ENCODE assay signal across 8 mouse cellular contexts in the genomic region with DNA sequence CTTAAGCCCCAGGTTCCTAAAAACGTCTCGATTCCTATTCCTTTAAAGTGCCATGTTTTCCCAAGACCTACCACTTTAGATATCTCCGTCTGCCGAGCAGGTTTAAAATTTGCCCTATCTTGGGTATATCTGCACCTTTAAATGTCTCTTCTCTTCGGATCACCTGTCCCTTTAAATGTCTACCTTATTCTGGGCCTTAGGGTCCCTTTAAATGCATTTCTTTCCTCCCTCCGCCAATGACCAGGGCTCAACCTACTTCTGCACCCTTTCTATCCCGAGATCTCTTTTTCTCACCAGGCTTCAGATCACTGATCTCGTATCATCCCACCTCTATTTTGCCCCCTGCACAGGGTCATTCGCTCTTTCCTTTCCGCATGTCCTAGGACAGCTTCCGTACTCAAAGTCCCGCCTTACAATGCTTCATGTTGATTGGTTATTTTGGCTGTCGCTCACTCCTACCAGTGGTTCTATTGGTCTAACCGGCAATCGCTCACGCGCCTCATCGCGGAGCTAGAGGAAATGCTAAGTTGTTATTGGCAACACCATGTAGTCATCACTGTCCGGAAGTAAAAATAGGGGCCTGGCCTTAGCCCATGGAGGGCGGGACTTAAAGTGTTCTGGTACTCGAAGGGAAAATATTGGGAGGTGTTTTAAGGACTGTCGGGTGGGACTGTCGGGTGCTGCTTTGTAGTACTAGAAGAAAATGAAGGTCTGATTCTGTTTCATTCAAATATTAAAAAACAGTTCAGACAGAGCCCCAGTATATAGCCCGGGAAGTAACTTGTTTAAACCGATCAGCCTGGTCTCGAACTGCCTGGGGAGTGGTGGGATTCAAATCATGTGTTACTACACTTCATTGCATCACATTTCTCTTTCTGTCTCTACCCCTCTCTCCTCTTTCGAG. TPM values are rescaled to one million over a fixed set of nuclear protein-coding genes. Genes with fewer than 3 reads are reported as not detected.
DNase-seq lines count a peak whose midpoint lies in the region; ATAC-seq lines count a peak whose summit lies in the region.

A gene (minus strand): TSS at position 381 of the 904 bp plus-strand sequence.

- peak within 1 kb of the TSS; percentile 87 for H3K4me2 ChIP-seq in heart, embryonic 13.5 days
- peak within 1 kb of the TSS; percentile 80 for H3K4me2 ChIP-seq in liver, embryonic 12.5 days
- H3K4me2 ChIP-seq in stomach, embryonic 15.5 days: peak within 1 kb of the TSS; percentile 52

- no peaks in the 10 kb centered on the region for H3K27me3 ChIP-seq in heart, embryonic 13.5 days (replicated peaks)
- H3K27me3 ChIP-seq in liver, embryonic 12.5 days (replicated peaks): no peaks in the 10 kb centered on the region
- no peaks in the 10 kb centered on the region for H3K27me3 ChIP-seq in stomach, embryonic 15.5 days (replicated peaks)

- H3K4me3 ChIP-seq in brown adipose tissue, adult 24 weeks (ENCODE audit: insufficient read depth, low read depth, low read length): peak within 1 kb of the TSS; percentile 79
- H3K4me3 ChIP-seq in heart, embryonic 13.5 days: peak within 1 kb of the TSS; percentile 63
- H3K4me3 ChIP-seq in liver, embryonic 12.5 days: peak within 1 kb of the TSS; percentile 71
- H3K4me3 ChIP-seq in stomach, embryonic 15.5 days (replicated peaks): peak within 1 kb of the TSS; percentile 52

- peaks cover 8% of the 10 kb centered on the region; the same call in 1 of the 2 replicates for H3K4me1 ChIP-seq in brown adipose tissue, adult 24 weeks (ENCODE audit: control insufficient read depth, insufficient read depth, insufficient read length, low read length)
- peaks cover 16% of the 10 kb centered on the region for H3K4me1 ChIP-seq in heart, embryonic 13.5 days
- H3K4me1 ChIP-seq in liver, embryonic 12.5 days: peaks cover 42% of the 10 kb centered on the region
- H3K4me1 ChIP-seq in stomach, embryonic 15.5 days: peaks cover 5% of the 10 kb centered on the region; the same call in 1 of the 2 replicates

- peak within 1 kb of the TSS; percentile 93 for H3K27ac ChIP-seq in brown adipose tissue, adult 24 weeks (replicated peaks; ENCODE audit: low read depth, low read length)
- peak within 1 kb of the TSS; percentile 59 for H3K27ac ChIP-seq in heart, embryonic 13.5 days (replicated peaks)
- peak within 1 kb of the TSS; percentile 79 for H3K27ac ChIP-seq in liver, embryonic 12.5 days
- H3K27ac ChIP-seq in stomach, embryonic 15.5 days: 0 out of 2 replicates have a peak within 1 kb of the TSS, but pooled peaks have one; percentile 13

- H3K9me3 ChIP-seq in heart, embryonic 13.5 days: no peaks in the 10 kb centered on the region
- 0 out of 2 replicates have a peak, but pooled peaks cover 4% of the 10 kb centered on the region for H3K9me3 ChIP-seq in liver, embryonic 12.5 days (replicated peaks)
- H3K9me3 ChIP-seq in stomach, embryonic 15.5 days: no peaks in the 10 kb centered on the region

- peaks cover 58% of the 10 kb centered on the region for H3K36me3 ChIP-seq in heart, embryonic 13.5 days
- peaks cover 63% of the 10 kb centered on the region for H3K36me3 ChIP-seq in liver, embryonic 12.5 days
- H3K36me3 ChIP-seq in stomach, embryonic 15.5 days: peaks cover 26% of the 10 kb centered on the region

- peak; percentile 98 for ATAC-seq in heart, embryonic 13.5 days (ENCODE audit: extremely low read depth, insufficient number of reproducible peaks, low FRiP score, low TSS enrichment)
- peak; percentile 100 for ATAC-seq in liver, embryonic 12.5 days
- ATAC-seq in stomach, embryonic 15.5 days (ENCODE audit: insufficient read depth, low FRiP score, low read depth): peak; percentile 100

- peak; percentile 98 for DNase-seq in CD4-positive, CD25-positive, alpha-beta regulatory T cell, adult 2 months (ENCODE audit: low read depth, low spot score)
- peak; percentile 99 for DNase-seq in fat pad, adult 2 months (ENCODE audit: extremely low read depth, low read depth, low spot score)
- DNase-seq in kidney, postnatal 10 days: peak; percentile 97
- peak; percentile 98 to 100 for DNase-seq in natural killer cell, adult 2 months (ENCODE audit: low spot score in 2 of 2)

- peak within 1 kb of the TSS; percentile 85 for H3K9ac ChIP-seq in heart, embryonic 13.5 days
- H3K9ac ChIP-seq in liver, embryonic 12.5 days: peak within 1 kb of the TSS; percentile 78
- H3K9ac ChIP-seq in stomach, embryonic 15.5 days: peak within 1 kb of the TSS; percentile 24; the same call in 1 of the 2 replicates

- WGBS in heart, embryonic 13.5 days: 6% methylated on average over 28 of the region's 28 CpGs
- WGBS in liver, embryonic 12.5 days (ENCODE audit: insufficient replicate concordance): 3% methylated on average over 28 of the region's 28 CpGs
- 5% methylated on average over 28 of the region's 28 CpGs for WGBS in stomach, embryonic 15.5 days

RNA-seq across cellular contexts. Expression of the gene that starts here (rescaled TPM):
- polyA plus RNA-seq in brown adipose tissue, adult 24 weeks (2012; ENCODE audit: insufficient read depth, insufficient read length, missing spikeins): 33.4 and 60.7 TPM in 2 replicates
- 30.3 and 32.0 TPM in 2 replicates for polyA plus RNA-seq in heart, embryonic 13.5 days (2015; fragmentation: Nextera tagmentation; extraction: Ambion mirVana)
- polyA plus RNA-seq in liver, embryonic 12.5 days (2016; fragmentation: Nextera tagmentation; extraction: Ambion mirVana): 21.6 and 22.9 TPM in 2 replicates
- polyA plus RNA-seq in stomach, embryonic 15.5 days (2015; fragmentation: Nextera tagmentation; extraction: Ambion mirVana): 23.6 and 29.4 TPM in 2 replicates

Comparison
In these comparisons a context has a peak if more than half of its experiments do, and no peak if none do; other contexts are left out.
1. Peak in every context shown above with its lines: DNase-seq, ATAC-seq, H3K4me3 ChIP-seq and H3K27ac ChIP-seq.
2. H3K27ac ChIP-seq: peak in every context shown above with its lines; median percentile 93 in brown adipose tissue, adult 24 weeks; 79 in liver, embryonic 12.5 days; 59 in heart, embryonic 13.5 days; 13 in stomach, embryonic 15.5 days.
3. H3K9ac ChIP-seq: peak in every context shown above with its lines; median percentile 85 in heart, embryonic 13.5 days; 78 in liver, embryonic 12.5 days; 24 in stomach, embryonic 15.5 days.